Mouse (Mus musculus) myocyte (in vitro differentiated cells): ENCODE results near the gene Upf2. TPM values are rescaled to one million over a fixed set of nuclear protein-coding genes. Genes with fewer than 3 reads are reported as not detected.

Experiments
- H3K27me3 ChIP-seq: one replicate; pipeline ENCODE4 v1.6.1; 2011; ENCODE audit not compliant: control insufficient read depth, insufficient read depth, insufficient read length
- H3K36me3 ChIP-seq: one replicate; pipeline ENCODE4 v1.6.1; 2011; ENCODE audit not compliant: control insufficient read depth, insufficient read depth
- H3K4me2 ChIP-seq: one replicate; pipeline ENCODE4 v1.6.1; 2011; ENCODE audit warnings: low read depth, control low read depth
- H3K4me3 ChIP-seq: one replicate; pipeline ENCODE4 v1.5.1; 2011; ENCODE audit warnings: mild to moderate bottlenecking, control low read depth, moderate library complexity
- H3K79me2 ChIP-seq: one replicate; pipeline ENCODE4 v1.6.1; 2011; ENCODE audit not compliant: control insufficient read depth, insufficient read depth
- H3ac ChIP-seq: one replicate; pipeline ENCODE4 v1.6.1; 2011; ENCODE audit not compliant: control insufficient read depth, insufficient read length
- CEBPB ChIP-seq: IDR thresholded peaks from 2 replicates; pipeline ENCODE4 v1.6.1; 2011; ENCODE audit warnings: mild to moderate bottlenecking, moderate library complexity; ENCODE audit not compliant: poor library complexity, insufficient read depth, severe bottlenecking
- E2F4 ChIP-seq: IDR thresholded peaks from one replicate; pipeline ENCODE4 v1.6.1; 2011; ENCODE audit warnings: mild to moderate bottlenecking, control low read depth, moderate library complexity; ENCODE audit not compliant: insufficient read depth
- MAX ChIP-seq: IDR thresholded peaks from one replicate; pipeline ENCODE4 v1.6.1; 2011; ENCODE audit warnings: low read depth, mild to moderate bottlenecking, control low read depth
- MYOD1 ChIP-seq, 3 experiments: IDR thresholded peaks; one replicate each; pipeline ENCODE4 v1.6.1; 2011; ENCODE audit warnings: control low read depth in 2 of 3, low read depth in 2 of 3, mild to moderate bottlenecking in 2 of 3, moderate library complexity in 1 of 3; ENCODE audit not compliant: insufficient read length in 2 of 3, control insufficient read depth in 1 of 3
- MYOG ChIP-seq, 3 experiments: IDR thresholded peaks; one replicate each; pipeline ENCODE4 v1.6.1; 2011; ENCODE audit warnings: control low read depth in 2 of 3, low read depth in 2 of 3, mild to moderate bottlenecking in 2 of 3; ENCODE audit not compliant: insufficient read length in 2 of 3, control insufficient read depth in 1 of 3, insufficient read depth in 1 of 3
- POLR2A ChIP-seq: IDR thresholded peaks from one replicate; pipeline ENCODE4 v1.6.1; 2011; ENCODE audit warnings: low read depth, mild to moderate bottlenecking, control low read depth, moderate library complexity; ENCODE audit not compliant: insufficient read length
- POLR2AphosphoS2 ChIP-seq: IDR thresholded peaks from one replicate; pipeline ENCODE4 v1.6.1; 2011; ENCODE audit warnings: low read depth, control low read depth; ENCODE audit not compliant: insufficient read length
- REST ChIP-seq: IDR thresholded peaks from one replicate; pipeline ENCODE4 v1.6.1; 2011; ENCODE audit warnings: mild to moderate bottlenecking, control low read depth, moderate library complexity; ENCODE audit not compliant: insufficient read depth, insufficient read length
- SRF ChIP-seq: IDR thresholded peaks from one replicate; pipeline ENCODE4 v1.6.1; 2011; ENCODE audit warnings: low read depth; ENCODE audit not compliant: control insufficient read depth, insufficient read length
- TCF12 ChIP-seq: IDR thresholded peaks from one replicate; pipeline ENCODE4 v1.6.1; 2011; ENCODE audit warnings: mild to moderate bottlenecking, control low read depth; ENCODE audit not compliant: poor library complexity, insufficient read depth, severe bottlenecking
- TCF3 ChIP-seq: IDR thresholded peaks from one replicate; pipeline ENCODE4 v1.6.1; 2011; ENCODE audit warnings: low read depth, control low read depth; ENCODE audit not compliant: insufficient read length
- USF1 ChIP-seq: IDR thresholded peaks from one replicate; pipeline ENCODE4 v1.6.1; 2011; ENCODE audit warnings: low read depth, mild to moderate bottlenecking, control low read depth, moderate library complexity
- polyA plus RNA-seq: library from polyadenylated mRNA; unstranded; fragments of >200 nt; fragmentation: generic; extraction: Trizol; gene quantifications from one replicate; pipeline ENCODE4 v1.2.1, GENCODE M21; 2012; ENCODE audit warnings: missing spikeins

Upf2 gene
- polyA plus RNA-seq, 1 experiment = 3.8 TPM

- Histone ChIP-seq H3K79me2 (no peaks in the 10 kb centered on the region), H3ac (no peak overlapping the region), H3K4me3 (no peak overlapping the region), H3K36me3 (no peaks in the 10 kb centered on the region), H3K4me2 (no peak overlapping the region), H3K27me3 (no peaks in the 10 kb centered on the region)
- TF ChIP-seq TCF3 (no peak), MYOG (IDR thresholded peaks at IDR 0.05; ENCODE audit: control insufficient read depth in 1 of 3, insufficient read depth in 1 of 3, insufficient read length in 2 of 3, low read depth in 2 of 3) (no peak), E2F4 (no peak), POLR2A (no peak), CEBPB (no peak), USF1 (no peak), POLR2AphosphoS2 (no peak)
Measured at GRCm38 (mm10) chr2:6072685-6073260, 121.5 kb downstream of the Upf2 start.

GRCm38 (mm10) chr2:6074891-6075529 is 123.7 kb downstream of the Upf2 start:
- no peaks in the 10 kb centered on the region for H3K79me2 ChIP-seq
- H3K4me3 ChIP-seq = no peak overlapping the region
- H3K27me3 ChIP-seq = no peaks in the 10 kb centered on the region
- TF ChIP-seq POLR2AphosphoS2 (no peak), POLR2A (no peak), MYOG (IDR thresholded peaks at IDR 0.05; ENCODE audit: control insufficient read depth in 1 of 3, insufficient read depth in 1 of 3, insufficient read length in 2 of 3, low read depth in 2 of 3) (peak in 1 of 3 experiments; percentile 76), MYOD1 (IDR thresholded peaks at IDR 0.05; ENCODE audit: control insufficient read depth in 1 of 3, insufficient read length in 2 of 3, low read depth in 2 of 3) (peak in 1 of 3 experiments; percentile 34)
- no peaks in the 10 kb centered on the region for H3K36me3 ChIP-seq
- no peak overlapping the region for H3K4me2 ChIP-seq
- H3ac ChIP-seq = no peak overlapping the region

- Histone ChIP-seq H3K36me3 (no peaks in the 10 kb centered on the region), H3K4me2 (no peak overlapping the region), H3K27me3 (no peaks in the 10 kb centered on the region), H3K79me2 (no peaks in the 10 kb centered on the region), H3ac (no peak overlapping the region), H3K4me3 (no peak overlapping the region)
- TF ChIP-seq POLR2AphosphoS2 (no peak), TCF12 (no peak), POLR2A (no peak), MYOD1 (IDR thresholded peaks at IDR 0.05; ENCODE audit: control insufficient read depth in 1 of 3, insufficient read length in 2 of 3, low read depth in 2 of 3) (no peak), E2F4 (no peak), TCF3 (no peak)
Measured at GRCm38 (mm10) chr2:6075530-6075896, 124.2 kb downstream of the Upf2 start.

GRCm38 (mm10) chr2:6080037-6080436 is 128.8 kb downstream of the Upf2 start:
- TF ChIP-seq TCF12 (no peak), USF1 (no peak), CEBPB (no peak), POLR2AphosphoS2 (no peak), E2F4 (no peak), MYOD1 (IDR thresholded peaks at IDR 0.05; ENCODE audit: control insufficient read depth in 1 of 3, insufficient read length in 2 of 3, low read depth in 2 of 3) (no peak), SRF (no peak), POLR2A (no peak), MYOG (IDR thresholded peaks at IDR 0.05; ENCODE audit: control insufficient read depth in 1 of 3, insufficient read depth in 1 of 3, insufficient read length in 2 of 3, low read depth in 2 of 3) (no peak), TCF3 (no peak), MAX (no peak), REST (no peak)
- peak overlapping the region; percentile 87 for H3K4me2 ChIP-seq
- H3K27me3 ChIP-seq = no peaks in the 10 kb centered on the region
- no peak overlapping the region for H3ac ChIP-seq
- H3K36me3 ChIP-seq = no peaks in the 10 kb centered on the region
- no peak overlapping the region for H3K4me3 ChIP-seq
- no peaks in the 10 kb centered on the region for H3K79me2 ChIP-seq

- H3K4me2 ChIP-seq = no peak overlapping the region
Measured at GRCm38 (mm10) chr2:6081108-6081507, 129.8 kb downstream of the Upf2 start.

GRCm38 (mm10) chr2:6082615-6083014 is 131.3 kb downstream of the Upf2 start:
- no peaks in the 10 kb centered on the region for H3K27me3 ChIP-seq
- no peak overlapping the region for H3K4me3 ChIP-seq
- no peaks in the 10 kb centered on the region for H3K79me2 ChIP-seq
- no peak overlapping the region for H3ac ChIP-seq
- no peaks in the 10 kb centered on the region for H3K36me3 ChIP-seq
- TF ChIP-seq TCF3 (no peak), POLR2A (no peak), USF1 (no peak), MYOD1 (IDR thresholded peaks at IDR 0.05; ENCODE audit: control insufficient read depth in 1 of 3, insufficient read length in 2 of 3, low read depth in 2 of 3) (no peak)
- H3K4me2 ChIP-seq = no peak overlapping the region

More at GRCm38 (mm10) chr2:6081108-6081507, 129.8 kb downstream of the Upf2 start:
- Histone ChIP-seq H3K36me3 (no peaks in the 10 kb centered on the region), H3K79me2 (no peaks in the 10 kb centered on the region), H3K27me3 (no peaks in the 10 kb centered on the region), H3K4me3 (no peak overlapping the region), H3ac (no peak overlapping the region)
- no peak for TF ChIP-seq E2F4
